Mouse (Mus musculus) A20 (cell line): Measurements from ENCODE around the gene Ykt6.
"Not testable (repeated sequence)": the region's sequence is repeated elsewhere in the genome, so short reads cannot be mapped to it uniquely, and the experiment has no call there.

Experiments used
- DNase-seq: peaks from one replicate; pipeline ENCODE4 v3.0.0-alpha.2; 2011; ENCODE audit warnings: low read depth, low spot score

The Ykt6 gene

GRCm38 (mm10) chr11:5990910-5991309, 35.4 kb downstream of the Ykt6 start:
- peak; percentile 70 for DNase-seq

GRCm38 (mm10) chr11:5994212-5994611, 38.7 kb downstream of the Ykt6 start:
- no peak for DNase-seq

- DNase-seq, result no peak
Measured at GRCm38 (mm10) chr11:5994880-5995279, 39.4 kb downstream of the Ykt6 start.

GRCm38 (mm10) chr11:5995989-5996388, 40.5 kb downstream of the Ykt6 start:
- peak; percentile 82 for DNase-seq

GRCm38 (mm10) chr11:5998472-5998871, 43.0 kb downstream of the Ykt6 start:
- no peak for DNase-seq

GRCm38 (mm10) chr11:5999832-6000771, 44.6 kb downstream of the Ykt6 start:
- DNase-seq, result peak; percentile 19

GRCm38 (mm10) chr11:6000961-6001682, 45.6 kb downstream of the Ykt6 start:
- DNase-seq, result no peak

- no peak for DNase-seq
Measured at GRCm38 (mm10) chr11:6001981-6002649, 46.6 kb downstream of the Ykt6 start.

GRCm38 (mm10) chr11:6003046-6003639, 47.6 kb downstream of the Ykt6 start:
- no peak for DNase-seq

- not testable (repeated sequence) for DNase-seq
Measured at GRCm38 (mm10) chr11:6005374-6006043, 50.0 kb downstream of the Ykt6 start.

- DNase-seq, result not testable (repeated sequence)
Measured at GRCm38 (mm10) chr11:6006351-6007009, 51.0 kb downstream of the Ykt6 start.

GRCm38 (mm10) chr11:6007010-6007778, 51.7 kb downstream of the Ykt6 start:
- DNase-seq, result not testable (repeated sequence)

- DNase-seq, result not testable (repeated sequence)
Measured at GRCm38 (mm10) chr11:6007779-6008128, 52.3 kb downstream of the Ykt6 start.

GRCm38 (mm10) chr11:6010751-6011482, 55.4 kb downstream of the Ykt6 start:
- DNase-seq, result not testable (repeated sequence)

- DNase-seq, result no peak
Measured at GRCm38 (mm10) chr11:6011879-6012278, 56.4 kb downstream of the Ykt6 start.

GRCm38 (mm10) chr11:6013359-6013758, 57.9 kb downstream of the Ykt6 start:
- peak; percentile 18 for DNase-seq

GRCm38 (mm10) chr11:6015011-6015431, 59.5 kb downstream of the Ykt6 start:
- DNase-seq, result no peak

GRCm38 (mm10) chr11:6016368-6016767, 60.9 kb downstream of the Ykt6 start:
- DNase-seq, result no peak

- DNase-seq, result no peak
Measured at GRCm38 (mm10) chr11:6016797-6017395, 61.4 kb downstream of the Ykt6 start.
